Mouse (Mus musculus) olfactory bulb, adult 2 months (tissue): Measurements from ENCODE around the gene Lyrm9.

Source experiments
- CTCF ChIP-seq: fragments of 200-500 bp; IDR thresholded peaks from 2 replicates; pipeline ENCODE4 v1.5.1; 2012; ENCODE audit warnings: low read depth, mild to moderate bottlenecking, low read length, moderate library complexity; ENCODE audit not compliant: insufficient read depth
- POLR2A ChIP-seq: fragments of 200-500 bp; IDR thresholded peaks from 2 replicates; pipeline ENCODE4 v1.6.1; 2012; ENCODE audit warnings: mild to moderate bottlenecking, low read depth, low read length, moderate library complexity; ENCODE audit not compliant: insufficient read depth

DNA sequence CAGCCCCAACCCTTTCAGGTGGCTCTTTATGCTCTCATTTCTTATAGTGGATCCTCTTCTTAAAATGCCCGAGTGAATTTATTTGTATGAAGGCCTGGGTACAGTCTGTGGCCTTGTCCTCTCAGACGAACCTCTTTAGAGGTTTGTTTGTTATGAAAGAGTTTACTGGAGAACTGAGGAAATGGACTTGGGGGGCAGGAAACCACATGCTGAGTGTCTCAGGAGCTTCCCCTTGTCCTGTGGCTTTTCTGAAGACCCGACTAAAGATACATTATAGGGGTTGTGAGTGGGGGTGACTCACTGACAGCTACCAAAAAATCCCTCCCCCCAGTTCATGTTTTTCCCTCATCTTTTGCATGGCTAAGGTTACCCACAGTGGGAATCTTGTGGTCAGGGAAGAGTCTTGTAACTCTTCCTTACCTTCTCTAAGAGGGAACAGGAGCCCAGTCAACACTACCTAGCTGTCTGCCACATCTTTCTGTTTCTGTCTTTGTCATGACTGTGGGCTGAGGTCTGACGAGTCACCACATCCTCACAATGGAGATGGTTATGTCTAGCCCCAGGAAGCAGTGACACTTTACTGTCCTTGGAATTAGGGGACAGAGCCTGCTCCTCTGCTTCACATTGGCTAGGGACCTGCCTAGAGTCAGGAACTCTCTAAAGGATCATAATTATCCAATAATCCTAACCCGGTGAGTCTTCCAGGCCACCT lies 38.3 kb downstream of the Lyrm9 start:
- TF ChIP-seq POLR2A (no peak), CTCF (no peak)
